Mouse (Mus musculus) adrenal gland (tissue): ENCODE measurements around the gene Cpeb4.
"Not testable (repeated sequence)": the region's sequence is repeated elsewhere in the genome, so short reads cannot be mapped to it uniquely, and the experiment has no call there.

Experiments used
- intact Hi-C: fragments of 180-260 bp; cut with DNase I; formaldehyde crosslinking; loops from one replicate; pipeline ENCODE4 v1.15.1; 2025

The Cpeb4 gene

GRCm38 (mm10) chr11:31845111-31845510 lies 26.9 kb upstream of the Cpeb4 start:
- intact Hi-C loops: not testable (repeated sequence)

GRCm38 (mm10) chr11:31846771-31847468 lies 25.1 kb upstream of the Cpeb4 start:
- intact Hi-C loops: no loop called here

- intact Hi-C loops: no loop called here
These were observed 24.6 kb upstream of the Cpeb4 start for GRCm38 (mm10) chr11:31847469-31847805.

- intact Hi-C loops: no loop called here
These were observed 23.3 kb upstream of the Cpeb4 start for GRCm38 (mm10) chr11:31848725-31849124.

- intact Hi-C loops: no loop called here
These were observed 21.7 kb upstream of the Cpeb4 start for GRCm38 (mm10) chr11:31850156-31850775.

- intact Hi-C loops: no loop called here
These were observed 21.0 kb upstream of the Cpeb4 start for GRCm38 (mm10) chr11:31850995-31851394.

- intact Hi-C loops: no loop called here
These were observed 20.1 kb upstream of the Cpeb4 start for GRCm38 (mm10) chr11:31851702-31852560.

GRCm38 (mm10) chr11:31854955-31855354 lies 17.1 kb upstream of the Cpeb4 start:
- intact Hi-C loops: no loop called here

GRCm38 (mm10) chr11:31857479-31857878 lies 14.5 kb upstream of the Cpeb4 start:
- intact Hi-C loops: no loop called here

- intact Hi-C loops: no loop called here
These were observed 10.7 kb upstream of the Cpeb4 start for GRCm38 (mm10) chr11:31861149-31861890.

GRCm38 (mm10) chr11:31867976-31868375 lies 4.0 kb upstream of the Cpeb4 start:
- intact Hi-C loops: no loop called here

- intact Hi-C loops: loop anchor here (5.0 to 10.0 kb wide), 3 partner anchors 46 to 196 kb away; partner anchors contain the start of gene Bod1
These were observed 1.6 kb upstream of the Cpeb4 start for GRCm38 (mm10) chr11:31870285-31871010.

- intact Hi-C loops: loop anchor here (5.0 to 10.0 kb wide), 3 partner anchors 46 to 196 kb away; partner anchors contain the start of gene Bod1
These were observed 873 bp upstream of the Cpeb4 start for GRCm38 (mm10) chr11:31871135-31871541.

GRCm38 (mm10) chr11:31872546-31873261 lies 693 bp downstream of the Cpeb4 start:
- intact Hi-C loops: loop anchor here (5.0 to 10.0 kb wide), 3 partner anchors 48 to 198 kb away; partner anchors contain the start of gene Bod1

- intact Hi-C loops: loop anchor here (5.0 to 10.0 kb wide), 3 partner anchors 49 to 199 kb away; partner anchors contain the start of gene Bod1
These were observed 2.1 kb downstream of the Cpeb4 start for GRCm38 (mm10) chr11:31874071-31874470.

- intact Hi-C loops: no loop called here
These were observed 11.7 kb downstream of the Cpeb4 start for GRCm38 (mm10) chr11:31883671-31884070.

GRCm38 (mm10) chr11:31885765-31886164 lies 13.8 kb downstream of the Cpeb4 start:
- intact Hi-C loops: no loop called here

- intact Hi-C loops: no loop called here
These were observed 16.2 kb downstream of the Cpeb4 start for GRCm38 (mm10) chr11:31888229-31888628.

- intact Hi-C loops: no loop called here
These were observed 20.1 kb downstream of the Cpeb4 start for GRCm38 (mm10) chr11:31892152-31892551.

GRCm38 (mm10) chr11:31893639-31894038 lies 21.6 kb downstream of the Cpeb4 start:
- intact Hi-C loops: no loop called here
